Mouse (Mus musculus) embryonic facial prominence, embryonic 15.5 days (tissue): ENCODE results near the gene Syngr3. TPM values are rescaled to one million over a fixed set of nuclear protein-coding genes. Genes with fewer than 3 reads are reported as not detected.
"Not testable (repeated sequence)": the region's sequence is repeated elsewhere in the genome, so short reads cannot be mapped to it uniquely, and the experiment has no call there.

Source experiments
- ATAC-seq: fragments of 200-750 bp; cut with Nextera tagmentation; 2 replicates; pipeline ENCODE4 v1.8.0; 2017; ENCODE audit warnings: low read depth, moderate TSS enrichment; ENCODE audit not compliant: insufficient number of reproducible peaks, low FRiP score, low TSS enrichment
- H3K27ac ChIP-seq: fragments of 300-500 bp; sonication (generic); replicated peaks from 2 replicates; pipeline ENCODE4 v1.5.1; 2015; ENCODE audit warnings: mild to moderate bottlenecking, inconsistent platforms
- H3K27me3 ChIP-seq: fragments of 300-500 bp; sonication (generic); 2 replicates; pipeline ENCODE4 v1.6.1; 2015; ENCODE audit warnings: inconsistent platforms
- H3K36me3 ChIP-seq: fragments of 300-500 bp; sonication (generic); 2 replicates; pipeline ENCODE4 v1.6.1; 2015; ENCODE audit warnings: mild to moderate bottlenecking, inconsistent platforms
- H3K4me1 ChIP-seq: fragments of 300-500 bp; sonication (generic); 2 replicates; pipeline ENCODE4 v1.6.1; 2015; ENCODE audit warnings: inconsistent platforms
- H3K4me2 ChIP-seq: fragments of 300-500 bp; sonication (generic); replicated peaks from 2 replicates; pipeline ENCODE4 v1.6.1; 2015; ENCODE audit warnings: mild to moderate bottlenecking, inconsistent platforms
- H3K4me3 ChIP-seq: fragments of 300-500 bp; sonication (generic); replicated peaks from 2 replicates; pipeline ENCODE4 v1.5.1; 2015; ENCODE audit warnings: mild to moderate bottlenecking, inconsistent platforms
- H3K9ac ChIP-seq: fragments of 300-500 bp; sonication (generic); 2 replicates; pipeline ENCODE4 v1.6.1; 2015; ENCODE audit warnings: inconsistent platforms
- H3K9me3 ChIP-seq: fragments of 300-500 bp; sonication (generic); replicated peaks from 2 replicates; pipeline ENCODE4 v1.6.1; 2016; ENCODE audit warnings: inconsistent platforms
- WGBS: fragments of 180-500 bp; shearing (Covaris S2); methylation state at CpG from one replicate; pipeline ENCODE4 v1.1.7; 2015; 5-methylcytosine and 5-hydroxymethylcytosine counted together
- polyA plus RNA-seq: library from polyadenylated mRNA; unstranded; fragments of >200 nt; fragmentation: Nextera tagmentation; extraction: Ambion mirVana; gene quantifications from 2 replicates; pipeline ENCODE4 v1.2.1, GENCODE M21; 2015

Syngr3 gene
- polyA plus RNA-seq, 1 experiment from 2014 or later, result 2.9 TPM

- ATAC-seq, H3K9me3 ChIP-seq, H3K27me3 ChIP-seq, H3K27ac ChIP-seq: not testable (repeated sequence)
- peak overlapping the region; percentile 95 for H3K9ac ChIP-seq
- peak overlapping the region; percentile 56 for H3K4me2 ChIP-seq
- 58% methylated on average over 5 of the region's 5 CpGs for WGBS
- peaks cover 35% of the 10 kb centered on the region for H3K36me3 ChIP-seq
- peak overlapping the region; percentile 93 for H3K4me3 ChIP-seq
- peaks cover 32% of the 10 kb centered on the region for H3K4me1 ChIP-seq
Observed at GRCm38 (mm10) chr17:24718938-24719337, 29.2 kb upstream of the Syngr3 start.

- H3K36me3 ChIP-seq, result peaks cover 35% of the 10 kb centered on the region
- WGBS, result 81% methylated on average over 4 of the region's 4 CpGs
- H3K9me3 ChIP-seq, result no peaks in the 10 kb centered on the region
- H3K4me3 ChIP-seq, result peak within 1 kb of the TSS; percentile 93
- no peak within 1 kb of the TSS for H3K27ac ChIP-seq
- no peak for ATAC-seq
- peak within 1 kb of the TSS; percentile 95; the same call in 1 of the 2 replicates for H3K9ac ChIP-seq
- H3K4me1 ChIP-seq, result peaks cover 23% of the 10 kb centered on the region
- peak within 1 kb of the TSS; percentile 56 for H3K4me2 ChIP-seq
- no peaks in the 10 kb centered on the region for H3K27me3 ChIP-seq
Observed at GRCm38 (mm10) chr17:24717943-24718342, 28.2 kb upstream of the Syngr3 start, which contains the start of the genes Rnf151 and Rps2. Rnf151 (minus strand) TSS chr17:24718063. Rps2 (plus strand) TSS chr17:24718116.

DNA sequence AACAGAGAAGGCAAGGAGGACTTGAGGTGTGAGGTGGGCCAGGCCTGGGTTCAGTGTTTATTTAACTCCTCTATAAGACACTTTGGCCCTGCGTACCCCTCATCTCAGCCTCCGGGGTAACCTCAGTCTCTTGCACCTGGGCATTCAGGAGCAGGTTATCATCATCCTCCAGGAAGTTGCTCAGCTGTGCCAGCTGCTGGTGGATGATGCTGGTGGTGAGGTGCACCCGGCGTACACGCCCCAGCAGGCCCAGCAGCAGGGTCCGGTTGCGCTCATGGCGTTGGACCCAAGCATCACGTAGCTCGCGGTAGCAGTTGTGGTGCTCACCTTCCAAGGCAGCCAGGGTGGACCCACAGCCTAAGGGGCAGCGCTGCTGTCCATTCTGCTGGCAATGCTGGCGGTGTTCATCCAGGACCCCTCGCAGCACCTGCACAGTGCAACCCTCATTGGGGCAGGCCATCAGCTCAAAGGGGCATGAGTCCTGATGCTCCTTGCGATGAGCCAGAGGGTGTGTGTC lies 26.5 kb upstream of the Syngr3 start:
- WGBS, result 93% methylated on average over 15 of the region's 15 CpGs
- Histone ChIP-seq H3K4me2 (no peak overlapping the region), H3K4me3 (no peak overlapping the region), H3K27me3 (no peaks in the 10 kb centered on the region), H3K9me3 (no peaks in the 10 kb centered on the region), H3K36me3 (peaks cover 21% of the 10 kb centered on the region), H3K4me1 (peaks cover 8% of the 10 kb centered on the region), H3K9ac (no peak overlapping the region), H3K27ac (no peak overlapping the region)
- no peak for ATAC-seq

DNA sequence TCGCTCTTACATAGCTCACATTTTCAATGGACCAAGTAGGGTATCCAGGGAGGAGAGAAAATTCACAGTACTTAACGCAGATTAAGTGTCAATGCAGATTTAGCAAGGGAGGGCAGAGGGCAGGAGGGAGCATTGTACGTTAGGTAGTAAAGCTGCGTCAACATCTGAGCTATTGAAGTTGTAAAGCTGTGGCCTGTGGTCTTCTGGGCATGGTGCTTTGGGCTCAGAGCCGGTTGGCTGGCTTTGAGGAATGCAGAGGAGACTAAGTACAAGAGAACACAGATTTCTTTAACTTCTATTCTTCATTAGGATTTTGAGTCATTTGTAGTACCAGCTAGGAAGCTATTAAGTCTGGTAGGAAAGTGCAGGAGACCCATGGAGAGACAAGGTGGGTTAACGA lies 25.8 kb upstream of the Syngr3 start:
- H3K9me3 ChIP-seq, result no peaks in the 10 kb centered on the region
- H3K9ac ChIP-seq, result no peak overlapping the region
- H3K4me2 ChIP-seq, result no peak overlapping the region
- no peak for ATAC-seq
- no peaks in the 10 kb centered on the region for H3K27me3 ChIP-seq
- H3K4me3 ChIP-seq, result no peak overlapping the region
- H3K27ac ChIP-seq, result no peak overlapping the region
- H3K4me1 ChIP-seq, result peaks cover 7% of the 10 kb centered on the region
- 72% methylated on average over 6 of the region's 6 CpGs for WGBS
- H3K36me3 ChIP-seq, result peaks cover 21% of the 10 kb centered on the region

DNA sequence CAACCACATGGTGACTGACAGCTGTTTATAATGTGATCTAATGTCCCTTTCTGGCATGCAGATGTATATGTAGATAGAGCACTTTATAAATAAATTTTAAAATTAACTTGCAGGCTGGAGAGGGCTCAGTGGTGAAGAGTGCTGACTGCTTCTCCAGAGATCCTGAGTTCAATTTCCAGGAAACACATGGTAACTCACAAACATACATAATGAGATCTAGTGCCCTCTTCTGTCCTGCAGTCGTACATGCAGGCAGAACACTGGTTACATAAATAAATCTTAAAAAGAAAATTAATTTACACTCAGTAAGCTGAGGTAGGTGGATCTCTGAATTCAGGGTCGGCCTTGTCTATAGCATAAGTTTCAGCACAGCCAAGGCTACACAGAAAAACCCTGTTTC lies 18.9 kb upstream of the Syngr3 start:
- WGBS, result 39% methylated on average over 2 of the region's 2 CpGs
- Histone ChIP-seq H3K4me2 (peak overlapping the region; percentile 72), H3K4me3 (peak overlapping the region; percentile 87)

GRCm38 (mm10) chr17:24707801-24708425 lies 18.2 kb upstream of the Syngr3 start:
- H3K4me1 ChIP-seq, result peaks cover 17% of the 10 kb centered on the region
- no peak for ATAC-seq
- H3K36me3 ChIP-seq, result peaks cover 22% of the 10 kb centered on the region
- peak overlapping the region; percentile 79; the same call in 1 of the 2 replicates for H3K9ac ChIP-seq
- H3K4me3 ChIP-seq, result peak overlapping the region; percentile 87
- peak overlapping the region; percentile 72 for H3K4me2 ChIP-seq
- H3K27ac ChIP-seq, result peak overlapping the region; percentile 84
- 3% methylated on average over 24 of the region's 24 CpGs for WGBS
- no peaks in the 10 kb centered on the region for H3K9me3 ChIP-seq
- no peaks in the 10 kb centered on the region for H3K27me3 ChIP-seq

More for the DNA sequence above, 18.9 kb upstream of the Syngr3 start:
- Histone ChIP-seq H3K36me3 (peaks cover 19% of the 10 kb centered on the region), H3K27me3 (no peaks in the 10 kb centered on the region), H3K27ac (no peak overlapping the region), H3K4me1 (peaks cover 17% of the 10 kb centered on the region), H3K9me3 (no peaks in the 10 kb centered on the region), H3K9ac (no peak overlapping the region)
- ATAC-seq, result no peak

- Histone ChIP-seq H3K27ac (peak within 1 kb of the TSS; percentile 84), H3K4me1 (peaks cover 17% of the 10 kb centered on the region), H3K36me3 (peaks cover 28% of the 10 kb centered on the region), H3K27me3 (no peaks in the 10 kb centered on the region), H3K4me3 (peak within 1 kb of the TSS; percentile 87), H3K9me3 (no peaks in the 10 kb centered on the region), H3K9ac (peak within 1 kb of the TSS; percentile 79), H3K4me2 (peak within 1 kb of the TSS; percentile 72)
- WGBS, result 4% methylated on average over 32 of the region's 32 CpGs
- ATAC-seq, result peak; percentile 80
Observed at GRCm38 (mm10) chr17:24706982-24707800, 17.4 kb upstream of the Syngr3 start, which contains the start of gene Tbl3. Tbl3 (minus strand) TSS chr17:24707660.

DNA sequence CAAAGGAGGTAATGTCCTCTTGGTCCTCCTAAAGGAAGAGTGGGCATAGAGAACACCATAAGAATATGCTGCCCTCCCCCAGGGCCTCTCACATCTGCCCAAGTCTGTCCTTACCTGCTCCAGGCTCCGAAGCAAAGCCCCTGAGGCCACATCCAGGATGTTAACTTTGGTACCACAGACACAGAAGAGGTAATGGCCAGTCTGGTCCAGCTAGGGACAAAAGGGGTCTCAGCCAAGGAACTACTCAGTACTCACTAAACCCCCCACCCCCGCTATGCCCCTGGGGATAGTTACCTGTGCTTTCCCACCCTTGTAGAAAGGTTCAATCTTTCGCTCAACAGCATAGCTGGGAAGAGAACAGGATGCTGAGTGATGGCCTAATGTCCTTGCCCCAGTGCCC lies 16.1 kb upstream of the Syngr3 start:
- WGBS, result 91% methylated on average over 3 of the region's 3 CpGs
- H3K4me3 ChIP-seq, result no peak overlapping the region
- peaks cover 41% of the 10 kb centered on the region for H3K36me3 ChIP-seq
- no peaks in the 10 kb centered on the region for H3K27me3 ChIP-seq
- ATAC-seq, result no peak
- H3K4me2 ChIP-seq, result no peak overlapping the region
- H3K4me1 ChIP-seq, result peaks cover 17% of the 10 kb centered on the region
- no peaks in the 10 kb centered on the region for H3K9me3 ChIP-seq
- no peak overlapping the region for H3K9ac ChIP-seq
- H3K27ac ChIP-seq, result no peak overlapping the region

DNA sequence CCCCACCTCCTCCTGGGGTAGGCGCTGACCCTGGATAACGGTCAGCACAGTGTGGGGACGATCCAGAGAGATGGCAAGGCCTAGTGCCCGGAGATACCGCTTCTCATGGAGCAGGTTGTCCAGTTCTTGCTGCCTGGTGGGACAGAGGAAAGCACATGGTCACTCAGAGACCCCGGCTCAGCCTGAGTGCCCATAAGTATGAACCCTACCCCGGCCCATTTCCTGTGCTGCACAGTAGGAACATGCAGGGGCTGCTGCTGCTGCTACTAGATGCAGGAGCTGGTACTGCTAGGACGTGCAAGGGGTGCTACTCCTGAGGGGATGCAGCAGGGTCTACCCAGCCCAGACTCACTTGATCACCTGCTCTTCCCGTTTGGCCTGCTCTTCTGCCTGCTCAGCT lies 11.5 kb upstream of the Syngr3 start:
- H3K9ac ChIP-seq, result no peak overlapping the region
- ATAC-seq, result no peak
- H3K27me3 ChIP-seq, result no peaks in the 10 kb centered on the region
- no peak overlapping the region for H3K4me2 ChIP-seq
- peaks cover 25% of the 10 kb centered on the region for H3K4me1 ChIP-seq
- H3K4me3 ChIP-seq, result no peak overlapping the region
- 85% methylated on average over 9 of the region's 9 CpGs for WGBS
- H3K9me3 ChIP-seq, result no peaks in the 10 kb centered on the region
- no peak overlapping the region for H3K27ac ChIP-seq
- H3K36me3 ChIP-seq, result peaks cover 56% of the 10 kb centered on the region

- WGBS, result 83% methylated on average over 2 of the region's 2 CpGs
- no peak overlapping the region for H3K4me2 ChIP-seq
- no peak overlapping the region for H3K4me3 ChIP-seq
- H3K9ac ChIP-seq, result no peak overlapping the region
- no peak overlapping the region for H3K27ac ChIP-seq
- H3K4me1 ChIP-seq, result peaks cover 29% of the 10 kb centered on the region
- no peaks in the 10 kb centered on the region for H3K9me3 ChIP-seq
- ATAC-seq, result no peak
- H3K36me3 ChIP-seq, result peaks cover 45% of the 10 kb centered on the region
- no peaks in the 10 kb centered on the region for H3K27me3 ChIP-seq
Observed at GRCm38 (mm10) chr17:24699473-24699872, 9.7 kb upstream of the Syngr3 start.

DNA sequence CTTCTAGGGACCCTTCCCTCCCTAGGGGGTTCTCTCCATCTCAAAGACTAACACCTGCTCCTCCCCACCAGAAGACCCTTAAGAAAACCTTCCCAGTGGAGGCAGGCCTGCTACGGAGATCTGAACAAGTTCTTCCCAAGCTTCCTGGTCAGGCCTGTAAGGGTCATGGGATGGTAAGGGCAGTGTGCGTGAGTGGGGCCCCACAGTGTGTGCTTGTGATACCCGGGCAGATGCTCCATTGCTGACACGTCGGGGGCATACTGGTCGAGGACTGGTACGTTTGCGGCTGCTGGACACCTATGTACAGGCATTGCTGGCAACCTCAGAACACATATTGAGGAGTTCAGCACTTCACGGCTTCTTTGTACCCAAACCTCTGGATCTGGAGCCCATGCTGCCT lies 9.0 kb upstream of the Syngr3 start:
- no peaks in the 10 kb centered on the region for H3K9me3 ChIP-seq
- H3K36me3 ChIP-seq, result peaks cover 38% of the 10 kb centered on the region
- no peak overlapping the region for H3K27ac ChIP-seq
- no peak overlapping the region for H3K4me3 ChIP-seq
- no peaks in the 10 kb centered on the region for H3K27me3 ChIP-seq
- H3K4me2 ChIP-seq, result no peak overlapping the region
- peaks cover 29% of the 10 kb centered on the region for H3K4me1 ChIP-seq
- no peak for ATAC-seq
- 70% methylated on average over 9 of the region's 9 CpGs for WGBS
- no peak overlapping the region for H3K9ac ChIP-seq
